Mouse (Mus musculus): ENCODE data around the gene Usp26. TPM values are rescaled to one million over a fixed set of nuclear protein-coding genes. Genes with fewer than 3 reads are reported as not detected.

Gene Usp26
- not detected for total RNA-seq (2023)

GRCm38 (mm10) chrX:51801133-51801532 lies at the start of gene Usp26:
Gene Usp26 (minus strand): TSS chrX:51801233.

Other genes with a start within 250 kb of the Usp26 start
- gene Hs6st2, start 119.4 kb downstream of the Usp26 start, total RNA-seq (2023), result 0.53 TPM
- gene 1700080O16Rik, start 171.5 kb upstream of the Usp26 start, total RNA-seq (2023), result not detected

Measured in CD4-positive naive resting alpha-beta T cell, adult 57 days (primary cell).